In genomic region chr4:102804611-102805010, GRCm38 (mm10) we compare ENCODE assay signal across 15 mouse cellular contexts.
DNase-seq lines count a peak whose midpoint lies in the region; ATAC-seq lines count a peak whose summit lies in the region.
"Had no signal": no experiment of that assay in that cellular context is flagged by ENCODE, and none has a peak within 500 bp of the region (broad histone marks: within the 10 kb centered on the region; RNA-seq: fewer than 3 reads in every experiment).

No protein-coding gene starts in this region.

- WGBS in hindbrain, embryonic 15.5 days, result 40% methylated on average over 5 of the region's 5 CpGs
- 63% methylated on average over 5 of the region's 5 CpGs for WGBS in hindbrain, embryonic 10.5 days
- 49% methylated on average over 5 of the region's 5 CpGs for WGBS in midbrain, embryonic 16.5 days
- WGBS in midbrain, embryonic 10.5 days, result 66% methylated on average over 5 of the region's 5 CpGs
- 40% methylated on average over 5 of the region's 5 CpGs for WGBS in embryonic facial prominence, embryonic 14.5 days

- H3K9ac ChIP-seq in hindbrain, embryonic 15.5 days, result no peak overlapping the region
- H3K9ac ChIP-seq in midbrain, embryonic 16.5 days (ENCODE audit: low read depth, low read length), result no peak overlapping the region
- H3K9ac ChIP-seq in embryonic facial prominence, embryonic 14.5 days (ENCODE audit: low read depth, low read length), result no peak overlapping the region
- H3K9ac ChIP-seq: heart, embryonic 12.5 days; liver, embryonic 15.5 days had no signal

- no peak for DNase-seq in hindbrain, embryonic 10.5 days (ENCODE audit: low spot score)
- no peak for DNase-seq in midbrain, embryonic 10.5 days (ENCODE audit: low spot score)
- DNase-seq in A20 (ENCODE audit: low read depth, low spot score), result peak; percentile 12
- peak; percentile 70 for DNase-seq in embryonic facial prominence, embryonic 14.5 days (ENCODE audit: low spot score)
- DNase-seq in kidney, adult 9 months, result no peak
- no peak for DNase-seq in cerebellum, postnatal 4 days (ENCODE audit: low spot score in 2 of 2)
- DNase-seq: cerebellum, adult 11-12 months; heart, postnatal 4 days; kidney, adult 18-20 months; kidney, postnatal 25 days; layer of hippocampus, postnatal 36 days had no signal

- H3K4me1 ChIP-seq in hindbrain, embryonic 15.5 days (replicated peaks), result peaks cover 8% of the 10 kb centered on the region
- H3K4me1 ChIP-seq in hindbrain, embryonic 10.5 days (replicated peaks), result peaks cover 6% of the 10 kb centered on the region; the same call in 1 of the 2 replicates
- H3K4me1 ChIP-seq in midbrain, embryonic 16.5 days (ENCODE audit: control insufficient read depth, insufficient read depth, low read length), result peaks cover 5% of the 10 kb centered on the region; the same call in 1 of the 2 replicates
- H3K4me1 ChIP-seq in midbrain, embryonic 10.5 days, result no peaks in the 10 kb centered on the region
- no peaks in the 10 kb centered on the region for H3K4me1 ChIP-seq in embryonic facial prominence, embryonic 14.5 days (ENCODE audit: control insufficient read depth, insufficient read depth, low read length)
- H3K4me1 ChIP-seq: heart, embryonic 12.5 days; liver, embryonic 15.5 days had no signal

- no peaks in the 10 kb centered on the region for H3K36me3 ChIP-seq in hindbrain, embryonic 15.5 days
- H3K36me3 ChIP-seq in hindbrain, embryonic 10.5 days, result no peaks in the 10 kb centered on the region
- no peaks in the 10 kb centered on the region for H3K36me3 ChIP-seq in midbrain, embryonic 16.5 days (ENCODE audit: control insufficient read depth, insufficient read depth, low read length)
- H3K36me3 ChIP-seq in midbrain, embryonic 10.5 days, result no peaks in the 10 kb centered on the region
- H3K36me3 ChIP-seq in embryonic facial prominence, embryonic 14.5 days (ENCODE audit: control insufficient read depth, insufficient read depth, low read length), result no peaks in the 10 kb centered on the region
- H3K36me3 ChIP-seq: heart, embryonic 12.5 days; liver, embryonic 15.5 days had no signal

- no peak overlapping the region for H3K4me2 ChIP-seq in hindbrain, embryonic 15.5 days
- H3K4me2 ChIP-seq in midbrain, embryonic 16.5 days (ENCODE audit: low read length), result no peak overlapping the region
- no peak overlapping the region for H3K4me2 ChIP-seq in embryonic facial prominence, embryonic 14.5 days (ENCODE audit: low read depth, low read length)
- H3K4me2 ChIP-seq: heart, embryonic 12.5 days; liver, embryonic 15.5 days had no signal

- no peaks in the 10 kb centered on the region for H3K27me3 ChIP-seq in hindbrain, embryonic 15.5 days
- no peaks in the 10 kb centered on the region for H3K27me3 ChIP-seq in hindbrain, embryonic 10.5 days (ENCODE audit: insufficient read depth, poor library complexity, severe bottlenecking)
- H3K27me3 ChIP-seq in midbrain, embryonic 16.5 days (ENCODE audit: control insufficient read depth, insufficient read depth, low read depth, low read length), result no peaks in the 10 kb centered on the region
- no peaks in the 10 kb centered on the region for H3K27me3 ChIP-seq in midbrain, embryonic 10.5 days (ENCODE audit: low read depth, poor library complexity, severe bottlenecking)
- H3K27me3 ChIP-seq in embryonic facial prominence, embryonic 14.5 days (replicated peaks; ENCODE audit: control insufficient read depth, insufficient read depth, low read length), result no peaks in the 10 kb centered on the region
- H3K27me3 ChIP-seq: heart, embryonic 12.5 days; liver, embryonic 15.5 days had no signal

- H3K9me3 ChIP-seq in hindbrain, embryonic 15.5 days, result no peaks in the 10 kb centered on the region
- H3K9me3 ChIP-seq in hindbrain, embryonic 10.5 days, result no peaks in the 10 kb centered on the region
- H3K9me3 ChIP-seq in midbrain, embryonic 16.5 days (replicated peaks; ENCODE audit: control insufficient read depth, low read length, poor library complexity, severe bottlenecking), result no peaks in the 10 kb centered on the region
- H3K9me3 ChIP-seq in midbrain, embryonic 10.5 days (replicated peaks), result no peaks in the 10 kb centered on the region
- H3K9me3 ChIP-seq in embryonic facial prominence, embryonic 14.5 days (ENCODE audit: control insufficient read depth, low read length), result no peaks in the 10 kb centered on the region
- H3K9me3 ChIP-seq: heart, embryonic 12.5 days; liver, embryonic 15.5 days had no signal

- H3K4me3 ChIP-seq in hindbrain, embryonic 15.5 days, result no peak overlapping the region
- H3K4me3 ChIP-seq in hindbrain, embryonic 10.5 days, result no peak overlapping the region
- no peak overlapping the region for H3K4me3 ChIP-seq in midbrain, embryonic 16.5 days (ENCODE audit: low read depth, low read length)
- H3K4me3 ChIP-seq in midbrain, embryonic 10.5 days, result no peak overlapping the region
- H3K4me3 ChIP-seq in embryonic facial prominence, embryonic 14.5 days (ENCODE audit: low read depth, low read length), result no peak overlapping the region
- H3K4me3 ChIP-seq: heart, embryonic 12.5 days; liver, embryonic 15.5 days had no signal

- 0 out of 2 replicates have a peak, but pooled peaks have one; percentile 54 for ATAC-seq in hindbrain, embryonic 15.5 days (ENCODE audit: low FRiP score, low read depth)
- ATAC-seq in midbrain, embryonic 16.5 days, result 0 out of 2 replicates have a peak, but pooled peaks have one; percentile 45
- 0 out of 2 replicates have a peak, but pooled peaks have one; percentile 72 for ATAC-seq in embryonic facial prominence, embryonic 14.5 days (ENCODE audit: low read depth)

- no peak overlapping the region for H3K27ac ChIP-seq in hindbrain, embryonic 15.5 days (replicated peaks)
- H3K27ac ChIP-seq in hindbrain, embryonic 10.5 days, result no peak overlapping the region
- no peak overlapping the region for H3K27ac ChIP-seq in midbrain, embryonic 16.5 days (ENCODE audit: low read length)
- H3K27ac ChIP-seq in midbrain, embryonic 10.5 days (replicated peaks), result no peak overlapping the region
- H3K27ac ChIP-seq in embryonic facial prominence, embryonic 14.5 days (replicated peaks; ENCODE audit: low read depth, low read length), result no peak overlapping the region
- H3K27ac ChIP-seq: liver, embryonic 15.5 days had no signal

Comparison
In these comparisons a context has a peak if more than half of its experiments do, and no peak if none do; other contexts are left out.
1. DNase-seq: peak in A20 (single experiment) and embryonic facial prominence, embryonic 14.5 days (single experiment); none in hindbrain, embryonic 10.5 days (single experiment), midbrain, embryonic 10.5 days (single experiment), kidney, adult 9 months (single experiment) and cerebellum, postnatal 4 days (0 of 2).
2. Peak in every context shown above with its lines, with median percentiles within 50 percentile points of each other: ATAC-seq.